Mouse (Mus musculus): Measurements from ENCODE around the gene Fam178b. TPM values are rescaled to one million over a fixed set of nuclear protein-coding genes. Genes with fewer than 3 reads are reported as not detected.

The Fam178b gene
- polyA plus RNA-seq, 1 experiment = 1.1 TPM

GRCm38 (mm10) chr1:36557457-36558011 is 125.4 kb downstream of the Fam178b start:
- H3K27ac ChIP-seq (ENCODE audit: insufficient read depth, low read length) = peak overlapping the region; percentile 84
- no peaks in the 10 kb centered on the region for H3K27me3 ChIP-seq (ENCODE audit: control insufficient read depth, insufficient read depth, low read length)
- TF ChIP-seq POLR2A (IDR thresholded peaks at IDR 0.05; ENCODE audit: borderline replicate concordance, insufficient read depth, low read length) = no peak
- no peak for TF ChIP-seq CTCF (IDR thresholded peaks at IDR 0.05; ENCODE audit: borderline replicate concordance, insufficient read depth, low read depth, low read length)
- DNase-seq = peak in 1 of 2 experiments; percentile 72
- peak overlapping the region; percentile 94 for H3K4me3 ChIP-seq (replicated peaks; ENCODE audit: insufficient read depth, low read depth, low read length)
- peaks cover 38% of the 10 kb centered on the region for H3K4me1 ChIP-seq (ENCODE audit: control insufficient read depth, insufficient read depth, low read length)
- WGBS = under 1% methylated on average over 48 of the region's 48 CpGs

- DNase-seq = peak; percentile 88 to 95
- Histone ChIP-seq H3K27ac (ENCODE audit: insufficient read depth, low read length) (peak overlapping the region; percentile 84), H3K4me3 (replicated peaks; ENCODE audit: insufficient read depth, low read depth, low read length) (peak overlapping the region; percentile 94), H3K4me1 (ENCODE audit: control insufficient read depth, insufficient read depth, low read length) (peaks cover 45% of the 10 kb centered on the region), H3K27me3 (ENCODE audit: control insufficient read depth, insufficient read depth, low read length) (no peaks in the 10 kb centered on the region)
- TF ChIP-seq POLR2A (IDR thresholded peaks at IDR 0.05; ENCODE audit: borderline replicate concordance, insufficient read depth, low read length) (peak; percentile 17; the same call in 1 of the 2 replicates), CTCF (IDR thresholded peaks at IDR 0.05; ENCODE audit: borderline replicate concordance, insufficient read depth, low read depth, low read length) (peak; percentile 72)
- WGBS = under 1% methylated on average over 52 of the region's 52 CpGs
Observed at GRCm38 (mm10) chr1:36556553-36557456, 126.2 kb downstream of the Fam178b start.

GRCm38 (mm10) chr1:36555798-36556395 is 127.1 kb downstream of the Fam178b start:
- 6% methylated on average over 8 of the region's 8 CpGs for whole genome bisulfite sequencing
- TF ChIP-seq CTCF (IDR thresholded peaks at IDR 0.05; ENCODE audit: borderline replicate concordance, insufficient read depth, low read depth, low read length) (no peak), POLR2A (IDR thresholded peaks at IDR 0.05; ENCODE audit: borderline replicate concordance, insufficient read depth, low read length) (no peak)
- peak; percentile 58 to 68 for DNase-seq

DNA sequence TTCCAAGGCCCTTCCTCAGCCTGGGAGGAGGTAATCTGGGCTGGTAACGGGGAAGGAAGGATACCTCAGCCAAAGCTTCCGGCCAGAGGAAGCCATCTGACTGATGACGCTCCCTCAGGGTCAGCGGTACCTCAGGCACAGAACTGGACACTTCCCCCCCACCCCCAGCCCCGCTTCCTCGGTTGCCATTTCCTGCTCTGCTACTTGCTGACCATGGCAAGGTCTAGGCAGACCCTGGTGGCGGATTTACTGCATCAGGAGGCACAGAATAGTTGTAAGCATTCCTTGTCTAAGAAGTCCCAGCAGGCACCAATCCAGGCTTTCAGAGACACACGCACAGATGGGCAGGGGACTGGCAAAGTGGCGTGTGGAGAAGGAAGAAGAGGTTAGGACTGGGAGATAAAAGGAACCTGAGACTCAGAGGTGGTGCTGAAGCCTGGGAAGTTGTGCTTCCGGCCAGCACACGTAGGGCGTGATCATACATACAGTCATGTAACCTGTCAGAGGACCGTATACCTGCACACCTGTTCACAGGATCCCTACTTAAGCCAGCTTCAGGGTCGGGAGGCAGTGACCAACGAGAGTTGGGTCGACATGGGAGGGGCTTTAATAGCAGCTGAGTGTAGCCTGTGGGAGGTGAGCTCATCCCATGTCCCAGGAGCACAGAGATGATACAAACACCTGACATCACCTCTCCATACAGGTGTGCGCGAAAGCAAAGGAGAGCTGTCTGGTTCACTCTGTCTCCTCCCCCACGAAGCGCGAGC is 128.2 kb downstream of the Fam178b start:
- WGBS = 32% methylated on average over 21 of the region's 21 CpGs
- H3K27ac ChIP-seq (ENCODE audit: insufficient read depth, low read length) = peak overlapping the region; percentile 84
- H3K4me3 ChIP-seq (replicated peaks; ENCODE audit: insufficient read depth, low read depth, low read length) = peak overlapping the region; percentile 39
- peak in 1 of 2 experiments; percentile 35 for DNase-seq
- H3K4me1 ChIP-seq (ENCODE audit: control insufficient read depth, insufficient read depth, low read length) = peaks cover 56% of the 10 kb centered on the region
- no peaks in the 10 kb centered on the region for H3K27me3 ChIP-seq (ENCODE audit: control insufficient read depth, insufficient read depth, low read length)
- TF ChIP-seq CTCF (IDR thresholded peaks at IDR 0.05; ENCODE audit: borderline replicate concordance, insufficient read depth, low read depth, low read length) (no peak), POLR2A (IDR thresholded peaks at IDR 0.05; ENCODE audit: borderline replicate concordance, insufficient read depth, low read length) (no peak)

More at GRCm38 (mm10) chr1:36555798-36556395, 127.1 kb downstream of the Fam178b start:
- Histone ChIP-seq H3K4me1 (ENCODE audit: control insufficient read depth, insufficient read depth, low read length) (peaks cover 50% of the 10 kb centered on the region), H3K27ac (ENCODE audit: insufficient read depth, low read length) (peak overlapping the region; percentile 84), H3K27me3 (ENCODE audit: control insufficient read depth, insufficient read depth, low read length) (no peaks in the 10 kb centered on the region), H3K4me3 (replicated peaks; ENCODE audit: insufficient read depth, low read depth, low read length) (peak overlapping the region; percentile 94)

DNA sequence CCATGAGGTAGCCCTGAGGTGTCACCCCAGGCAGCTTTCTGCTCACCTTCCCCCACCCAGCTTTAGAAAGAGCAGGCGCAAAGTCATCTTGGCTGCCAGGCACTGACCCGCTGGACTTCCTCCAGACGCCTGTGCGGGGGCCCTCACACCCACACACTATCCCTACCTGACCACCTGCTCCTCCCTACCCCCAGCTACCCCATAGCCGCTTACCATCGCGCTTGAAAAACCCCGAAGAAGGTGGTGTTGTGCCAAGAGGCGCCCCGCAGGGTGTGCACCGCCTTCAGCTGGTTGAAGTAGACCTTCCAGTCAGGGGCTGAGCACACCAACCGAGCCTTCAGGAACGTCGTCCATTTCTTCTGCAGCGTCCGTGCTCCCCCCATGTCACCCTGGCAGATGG is 130.5 kb downstream of the Fam178b start:
- 20% methylated on average over 16 of the region's 16 CpGs for WGBS
- H3K27ac ChIP-seq (ENCODE audit: insufficient read depth, low read length) = peak overlapping the region; percentile 74
- DNase-seq = peak; percentile 89

GRCm38 (mm10) chr1:36551904-36552303 is 131.1 kb downstream of the Fam178b start:
- H3K27ac ChIP-seq (ENCODE audit: insufficient read depth, low read length) = peak overlapping the region; percentile 74
- no peak for DNase-seq
- TF ChIP-seq POLR2A (IDR thresholded peaks at IDR 0.05; ENCODE audit: borderline replicate concordance, insufficient read depth, low read length) = no peak
- H3K4me1 ChIP-seq (ENCODE audit: control insufficient read depth, insufficient read depth, low read length) = peaks cover 59% of the 10 kb centered on the region
- H3K27me3 ChIP-seq (ENCODE audit: control insufficient read depth, insufficient read depth, low read length) = no peaks in the 10 kb centered on the region
- H3K4me3 ChIP-seq (replicated peaks; ENCODE audit: insufficient read depth, low read depth, low read length) = no peak overlapping the region
- 56% methylated on average over 17 of the region's 17 CpGs for WGBS

More for the DNA sequence above, 130.5 kb downstream of the Fam178b start:
- H3K27me3 ChIP-seq (ENCODE audit: control insufficient read depth, insufficient read depth, low read length) = no peaks in the 10 kb centered on the region
- peaks cover 56% of the 10 kb centered on the region for H3K4me1 ChIP-seq (ENCODE audit: control insufficient read depth, insufficient read depth, low read length)
- H3K4me3 ChIP-seq (replicated peaks; ENCODE audit: insufficient read depth, low read depth, low read length) = peak overlapping the region; percentile 6
- TF ChIP-seq POLR2A (IDR thresholded peaks at IDR 0.05; ENCODE audit: borderline replicate concordance, insufficient read depth, low read length) (0 out of 2 replicates have a peak, but pooled peaks have one; percentile 9), CTCF (IDR thresholded peaks at IDR 0.05; ENCODE audit: borderline replicate concordance, insufficient read depth, low read depth, low read length) (no peak)

Measured in cerebellum, adult 2 months (tissue).